Mouse (Mus musculus) gastrocnemius, postnatal 4 days (tissue): ENCODE results near the gene Fam13a. TPM values are rescaled to one million over a fixed set of nuclear protein-coding genes. Genes with fewer than 3 reads are reported as not detected.

ENCODE experiments used
- DNase-seq, 2 experiments: peaks; one replicate each; pipeline ENCODE4 v3.0.0; 2021 to 2022; ENCODE audit warnings: low spot score in 2 of 2, mixed read lengths in 2 of 2
- total RNA-seq, 2 experiments: library from RNA; stranded (reverse); gene quantifications; 2 replicates each; pipeline ENCODE4 v1.2.3; 2021

Fam13a gene
- total RNA-seq, 2 experiments from 2014 or later, result 11.9 to 13.2 TPM

DNA sequence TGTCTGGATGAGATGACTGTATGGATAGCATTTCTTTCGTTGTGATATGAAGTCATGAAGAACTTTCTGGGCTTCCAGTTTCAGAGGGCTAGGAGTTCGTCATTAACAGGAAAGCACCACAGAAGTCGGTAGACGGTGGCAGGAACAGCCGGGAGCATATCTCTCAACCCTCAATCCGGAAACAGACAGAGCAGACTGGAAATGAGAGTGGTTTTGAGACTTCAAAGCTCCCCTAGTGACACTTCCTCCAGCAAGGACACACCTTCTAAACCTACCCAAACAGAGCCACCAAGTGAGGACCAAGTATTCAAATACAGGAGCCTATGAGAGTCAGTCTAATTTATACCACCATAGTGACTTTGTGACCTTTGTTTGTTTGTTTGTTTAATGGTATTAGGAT is 131.0 kb downstream of the Fam13a start:
- no peak for DNase-seq

DNA sequence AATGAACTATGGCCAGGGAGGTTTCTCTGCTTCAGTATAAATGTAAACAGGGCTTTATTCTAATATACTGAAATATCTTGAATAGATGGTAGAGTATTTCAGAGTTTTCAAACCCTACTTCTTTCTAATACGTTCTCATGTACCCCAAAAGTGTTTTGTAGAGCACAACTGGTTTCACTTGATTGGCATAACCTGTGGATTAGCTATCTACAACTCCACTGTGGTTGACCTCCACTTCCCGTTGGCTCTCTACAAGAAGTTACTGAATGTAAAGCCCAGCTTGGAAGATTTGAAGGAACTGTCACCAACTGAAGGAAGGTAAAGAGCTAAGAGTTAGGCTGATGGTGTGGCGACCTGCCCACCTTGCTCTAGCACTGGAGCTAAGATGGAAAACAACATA is 134.4 kb downstream of the Fam13a start:
- DNase-seq, result no peak

DNA sequence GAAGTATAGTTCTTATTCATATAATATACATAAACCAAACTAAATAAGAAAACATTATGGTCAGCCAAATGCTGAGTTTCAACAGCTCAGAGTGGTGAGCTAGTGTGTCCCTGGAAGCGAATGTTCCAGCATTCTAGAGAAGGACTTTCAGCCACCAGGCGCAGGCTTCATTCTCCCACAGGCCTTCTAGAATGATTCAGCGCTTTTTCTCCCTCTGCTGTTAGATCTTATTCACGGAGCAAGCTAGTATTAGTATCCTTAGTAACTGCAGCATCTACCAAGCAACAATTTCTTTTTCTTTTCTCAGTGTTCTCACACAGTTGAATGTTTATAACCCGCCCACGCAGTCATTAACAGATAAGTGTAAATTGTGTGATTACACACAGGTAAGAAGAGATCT is 142.1 kb downstream of the Fam13a start:
- no peak for DNase-seq

Other genes starting within 250 kb of the Fam13a start
- 10 to 100 TPM; 86.1 to 87.8 TPM for gene Herc3, start 193.1 kb downstream of the Fam13a start, total RNA-seq
- under 1 TPM; 0.65 to 0.93 TPM for gene Nap1l5, start 117.5 kb downstream of the Fam13a start, total RNA-seq
- 10 to 100 TPM; 11.2 to 13.7 TPM for gene Tigd2, start 184.3 kb upstream of the Fam13a start, total RNA-seq